Mouse (Mus musculus): ENCODE data around the gene Smtnl1.

DNA sequence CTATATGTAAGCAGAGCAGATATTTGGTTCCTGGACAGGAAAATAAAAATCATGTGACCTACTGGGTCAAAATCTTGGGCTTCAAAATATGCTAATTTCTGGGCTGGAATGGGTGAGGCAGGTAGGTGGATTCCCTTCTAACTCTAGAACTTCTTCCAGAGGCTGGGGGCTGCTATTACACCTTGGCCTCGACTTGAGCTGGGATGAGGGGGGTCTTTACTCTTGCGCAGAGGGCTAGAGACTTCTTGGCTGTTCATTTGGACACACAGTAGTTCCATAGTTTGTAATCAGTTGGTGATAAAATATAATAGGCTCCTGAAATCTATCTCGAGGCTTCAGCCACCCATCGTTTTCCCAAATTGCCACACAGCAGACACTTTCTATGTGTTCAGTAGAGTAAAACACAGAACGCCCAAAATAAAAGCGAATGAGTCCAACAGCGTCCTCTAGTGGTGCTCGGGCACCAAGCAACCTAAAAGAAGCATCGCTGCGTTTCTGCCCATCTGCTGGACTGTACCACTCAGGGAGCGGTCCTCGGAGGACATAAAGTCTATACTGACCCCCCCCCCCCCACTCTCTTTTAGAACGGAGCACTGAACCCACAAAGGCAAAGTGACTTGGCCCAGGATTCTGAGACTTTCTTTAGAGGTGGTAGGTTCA lies 24.5 kb downstream of the Smtnl1 start:
- no peak for TF ChIP-seq ZC3H11A (IDR thresholded peaks at IDR 0.05; ENCODE audit: low read depth, low read length)
- TF ChIP-seq POLR2A (IDR thresholded peaks at IDR 0.05; ENCODE audit: low read depth, low read length): no peak
- TF ChIP-seq MAZ (IDR thresholded peaks at IDR 0.05; ENCODE audit: low read depth, low read length): no peak
- TF ChIP-seq E2F4 (IDR thresholded peaks at IDR 0.05; ENCODE audit: insufficient replicate concordance, low read depth, low read length): no peak
- no peak for TF ChIP-seq MAFK (IDR thresholded peaks at IDR 0.05; ENCODE audit: insufficient replicate concordance, low read length)
- TF ChIP-seq USF2 (conservative IDR thresholded peaks at IDR 0.05; ENCODE audit: low read depth, low read length): no peak
- no peak for TF ChIP-seq TCF12 (IDR thresholded peaks at IDR 0.05; ENCODE audit: low read depth, low read length)
- no peak for TF ChIP-seq BHLHE40 (IDR thresholded peaks at IDR 0.05; ENCODE audit: low read depth, low read length)
- TF ChIP-seq CTCF (conservative IDR thresholded peaks at IDR 0.05 in 1 of 2, IDR thresholded peaks at IDR 0.05 in 1 of 2; ENCODE audit: low read depth in 2 of 2, low read length in 2 of 2): peak; percentile 79 to 90
- TF ChIP-seq CHD1 (IDR thresholded peaks at IDR 0.05; ENCODE audit: low read depth, low read length): no peak
- TF ChIP-seq MAX (IDR thresholded peaks at IDR 0.05; ENCODE audit: low read length): no peak
- TF ChIP-seq POLR2AphosphoS2 (IDR thresholded peaks at IDR 0.05; ENCODE audit: low read depth, low read length): no peak

Data from CH12.LX (cell line).